Mouse (Mus musculus) heart, adult 2 months (tissue): ENCODE results near the gene Osbpl7.

ENCODE experiments used
- CTCF ChIP-seq: fragments of 200-600 bp; IDR thresholded peaks from 2 replicates; pipeline ENCODE4 v1.8.1; 2022; ENCODE audit warnings: antibody characterized with exemption, mild to moderate bottlenecking, moderate library complexity
- POLR2A ChIP-seq: fragments of 200-500 bp; IDR thresholded peaks from 2 replicates; pipeline ENCODE4 v1.6.1; 2011; ENCODE audit warnings: mild to moderate bottlenecking, low read depth, low read length, control low read depth; ENCODE audit not compliant: insufficient read depth

DNA sequence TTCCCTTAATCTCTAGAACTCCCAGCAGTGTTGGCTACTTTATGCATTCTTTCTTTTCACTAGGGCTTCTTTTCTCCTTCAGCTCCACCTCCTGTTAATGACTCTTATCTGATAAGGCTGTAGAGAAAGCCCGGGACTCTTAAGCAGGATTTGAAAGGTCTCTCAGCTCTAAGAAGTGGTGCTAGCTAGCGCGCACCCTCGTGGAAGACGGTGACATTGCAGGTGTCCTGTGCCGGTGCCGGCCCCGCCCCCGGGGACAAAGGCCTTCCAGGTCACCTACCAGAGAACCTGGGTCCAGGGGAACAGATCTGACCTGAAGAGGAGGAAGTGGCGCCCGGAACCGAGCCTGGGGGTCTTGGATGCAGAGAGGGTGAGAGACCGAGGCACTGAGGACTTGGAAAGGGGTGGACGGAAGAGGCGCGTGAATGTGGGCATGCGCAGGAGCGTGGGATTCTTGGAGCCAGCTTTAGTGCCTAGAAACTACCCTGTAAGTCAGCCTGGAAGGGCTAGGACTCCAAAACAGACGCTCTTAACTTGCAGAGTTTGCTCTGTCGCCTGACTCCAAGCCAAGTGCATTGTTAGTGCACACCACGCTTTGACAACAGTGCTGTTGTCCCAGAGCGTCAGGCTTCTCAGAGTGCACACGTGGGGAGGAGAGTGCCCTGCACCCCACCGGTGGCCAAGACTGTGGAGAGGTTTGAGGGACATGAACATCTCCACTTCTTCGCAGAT lies 20.6 kb upstream of the Osbpl7 start, which contains the start of gene Scrn2:
- no peak for TF ChIP-seq POLR2A
- no peak; the same call in 1 of the 2 replicates for TF ChIP-seq CTCF
